Mouse (Mus musculus) adrenal gland, postnatal 10 days (tissue): ENCODE measurements around the gene Gm21650. TPM values are rescaled to one million over a fixed set of nuclear protein-coding genes. Genes with fewer than 3 reads are reported as not detected.
"Not testable (repeated sequence)": the region's sequence is repeated elsewhere in the genome, so short reads cannot be mapped to it uniquely, and the experiment has no call there.

Source experiments
- DNase-seq: peaks from one replicate; pipeline ENCODE4 v3.0.0; 2021; ENCODE audit warnings: mixed read lengths
- long read RNA-seq, 2 experiments: library from polyadenylated mRNA; stranded (forward); transcript quantifications; one replicate each; pipeline ENCODE4 v2.0.0; 2021
- total RNA-seq, 2 experiments: library from RNA; stranded (reverse); gene quantifications; 2 replicates each; pipeline ENCODE4 v1.2.3; 2021

Gene Gm21650
- not detected for total RNA-seq
- long read RNA-seq, experiment 1, result 0 reads
- long read RNA-seq, experiment 2, result 0 reads

GRCm38 (mm10) chrY:77692508-77692907 lies at the start of gene Gm21650:
TSS of gene Gm21650 (plus strand) at chrY:77692808.
- DNase-seq, result not testable (repeated sequence)
